Mouse (Mus musculus): ENCODE measurements at regions not wholly inside any gene's neighbourhood (a gene's known extent, or its start where the extent isn't known, plus 50 kb on each side); places are given as distances from the start of the nearest gene placed in this dataset.
"Not testable (repeated sequence)": the region's sequence is repeated elsewhere in the genome, so short reads cannot be mapped to it uniquely, and the experiment has no call there.

DNA sequence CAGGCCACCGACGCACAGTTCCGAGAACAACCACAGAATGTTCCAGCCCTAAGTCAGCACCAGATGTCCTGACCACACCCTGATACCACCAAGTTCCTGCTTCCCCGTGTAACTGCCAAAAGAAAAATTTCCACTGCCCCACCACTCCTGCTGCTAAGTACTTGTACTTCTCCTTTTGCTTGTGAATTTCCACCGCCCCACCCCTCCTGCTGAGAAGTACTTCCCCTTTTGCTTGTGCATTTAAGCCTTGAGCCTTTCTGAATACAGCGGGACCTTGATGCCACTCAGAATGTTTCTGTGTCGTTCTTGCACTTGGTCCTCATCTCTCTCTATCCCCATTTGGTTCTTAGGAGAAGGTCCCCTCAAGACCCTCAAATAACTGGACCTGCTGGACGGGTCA lies 100.8 kb upstream of the Plcb4 start:
- TF ChIP-seq POLR2A (IDR thresholded peaks at IDR 0.05; ENCODE audit: insufficient read depth, low read depth, low read length); CTCF (IDR thresholded peaks at IDR 0.05): not testable (repeated sequence)

Data from heart, adult 2 months (tissue).